Mouse (Mus musculus) spleen, adult 2 months (tissue): ENCODE results near the gene Klhl36.

Experiments used
- CTCF ChIP-seq: fragments of 200-500 bp; IDR thresholded peaks from 2 replicates; pipeline ENCODE4 v1.5.1; 2011; ENCODE audit warnings: mild to moderate bottlenecking, inconsistent platforms; ENCODE audit not compliant: insufficient read depth, insufficient read length, insufficient replicate concordance; ENCODE audit errors: extremely low read depth
- POLR2A ChIP-seq: fragments of 200-500 bp; IDR thresholded peaks from 2 replicates; pipeline ENCODE4 v1.6.1; 2011; ENCODE audit warnings: low read depth, low read length, inconsistent platforms

DNA sequence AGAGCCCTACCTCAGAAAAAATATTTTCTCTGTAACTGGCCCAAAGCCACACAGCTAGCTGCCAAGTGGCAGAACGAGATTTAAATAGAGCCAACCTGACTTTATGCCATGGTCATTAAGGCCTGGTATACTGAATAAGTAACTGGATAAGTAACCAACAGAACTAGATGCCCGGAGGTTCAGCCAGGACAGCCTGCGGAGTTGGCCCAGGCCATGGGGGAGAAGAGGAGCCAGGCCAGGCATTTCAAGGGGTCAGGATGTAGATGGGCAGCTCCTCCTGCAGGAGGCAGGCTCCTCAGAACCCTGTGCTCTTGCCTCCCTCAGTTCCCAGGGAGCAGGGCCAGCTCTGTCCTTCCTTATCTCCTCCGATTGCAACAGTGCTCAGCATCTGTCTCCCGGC lies 6.4 kb upstream of the Klhl36 start:
- TF ChIP-seq CTCF: no peak
- TF ChIP-seq POLR2A: no peak
